Mouse (Mus musculus) forebrain, embryonic 15.5 days (tissue): Measurements from ENCODE around the gene Atp13a3. TPM values are rescaled to one million over a fixed set of nuclear protein-coding genes. Genes with fewer than 3 reads are reported as not detected.
A peak's percentile ranks its signal among the peaks of the same experiment; 100 is the strongest.

Experiments used
- ATAC-seq: fragments of 200-750 bp; cut with Nextera tagmentation; replicated peaks from 2 replicates; pipeline ENCODE4 v1.8.0; 2017; ENCODE audit warnings: mild to moderate bottlenecking, moderate TSS enrichment, moderate library complexity
- H3K27ac ChIP-seq: fragments of 300-500 bp; sonication (generic); replicated peaks from 2 replicates; pipeline ENCODE4 v1.5.1; 2015; ENCODE audit warnings: mild to moderate bottlenecking, inconsistent platforms
- H3K27me3 ChIP-seq: fragments of 300-500 bp; sonication (generic); 2 replicates; pipeline ENCODE4 v1.6.1; 2015; ENCODE audit warnings: inconsistent platforms
- H3K36me3 ChIP-seq: fragments of 300-500 bp; sonication (generic); 2 replicates; pipeline ENCODE4 v1.6.1; 2015; ENCODE audit warnings: mild to moderate bottlenecking, inconsistent platforms
- H3K4me1 ChIP-seq: fragments of 300-500 bp; sonication (generic); 2 replicates; pipeline ENCODE4 v1.6.1; 2015; ENCODE audit warnings: inconsistent platforms
- H3K4me2 ChIP-seq: fragments of 300-500 bp; sonication (generic); replicated peaks from 2 replicates; pipeline ENCODE4 v1.6.1; 2015; ENCODE audit warnings: mild to moderate bottlenecking, inconsistent platforms
- H3K4me3 ChIP-seq: fragments of 300-500 bp; sonication (generic); 2 replicates; pipeline ENCODE4 v1.5.1; 2015; ENCODE audit warnings: mild to moderate bottlenecking, inconsistent platforms
- H3K9ac ChIP-seq: fragments of 300-500 bp; sonication (generic); replicated peaks from 2 replicates; pipeline ENCODE4 v1.6.1; 2015; ENCODE audit warnings: mild to moderate bottlenecking, inconsistent platforms
- H3K9me3 ChIP-seq: fragments of 300-500 bp; sonication (generic); 2 replicates; pipeline ENCODE4 v1.6.1; 2016; ENCODE audit warnings: inconsistent platforms
- WGBS: fragments of 180-500 bp; shearing (Covaris S2); methylation state at CpG from one replicate; pipeline ENCODE4 v1.1.7; 2015; ENCODE audit warnings: mixed read lengths; 5-methylcytosine and 5-hydroxymethylcytosine counted together
- polyA plus RNA-seq: library from polyadenylated mRNA; unstranded; fragments of >200 nt; fragmentation: Nextera tagmentation; extraction: Ambion mirVana; gene quantifications from 2 replicates; pipeline ENCODE4 v1.2.1, GENCODE M21; 2015

Atp13a3 gene
- polyA plus RNA-seq, 1 experiment from 2014 or later: 9.2 TPM

DNA sequence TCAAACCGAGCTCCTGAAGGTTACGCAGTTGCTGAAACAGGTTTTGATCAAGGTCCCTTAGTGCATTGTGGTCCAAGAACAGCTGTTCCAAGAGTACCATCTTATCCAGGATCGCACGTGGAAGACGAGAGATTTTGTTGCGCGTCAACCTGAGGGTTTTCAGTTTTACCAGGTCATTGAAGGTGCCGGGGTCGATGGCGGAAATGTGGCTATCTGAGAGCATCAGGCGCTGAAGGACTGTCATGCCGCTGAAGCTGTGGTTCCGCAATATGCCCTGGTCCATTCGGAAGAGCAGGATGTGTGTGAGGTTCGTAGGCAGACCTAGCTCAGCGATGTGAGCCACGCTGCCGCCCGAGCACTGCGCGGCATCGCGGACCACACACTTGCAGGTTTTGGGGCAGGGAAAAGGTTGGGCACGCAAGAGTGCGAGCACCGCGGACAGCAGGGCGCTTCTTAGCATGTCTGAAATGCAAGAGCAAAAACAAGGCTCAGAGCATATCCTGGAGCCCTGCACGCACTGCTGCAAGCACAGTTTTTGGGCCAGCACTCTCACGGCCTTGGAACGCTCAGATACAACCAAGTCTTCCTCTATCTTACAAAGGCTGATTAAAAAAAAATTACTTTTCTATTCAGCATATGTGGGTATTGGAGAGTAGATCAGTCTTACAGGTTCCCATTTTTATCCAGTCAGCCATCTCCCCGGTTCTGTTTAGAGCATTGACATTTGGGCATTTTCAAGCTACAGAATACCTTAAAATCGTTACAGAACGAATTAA lies 96.2 kb downstream of the Atp13a3 start:
- no peak overlapping the region for H3K27ac ChIP-seq
- peak overlapping the region; percentile 68 for H3K4me3 ChIP-seq
- no peaks in the 10 kb centered on the region for H3K9me3 ChIP-seq
- no peaks in the 10 kb centered on the region for H3K36me3 ChIP-seq
- no peak for ATAC-seq
- 4% methylated on average over 34 of the region's 34 CpGs for WGBS
- H3K4me2 ChIP-seq: peak overlapping the region; percentile 91
- peaks cover 18% of the 10 kb centered on the region for H3K4me1 ChIP-seq
- H3K9ac ChIP-seq: peak overlapping the region; percentile 56; the same call in 1 of the 2 replicates
- peaks cover 38% of the 10 kb centered on the region for H3K27me3 ChIP-seq

DNA sequence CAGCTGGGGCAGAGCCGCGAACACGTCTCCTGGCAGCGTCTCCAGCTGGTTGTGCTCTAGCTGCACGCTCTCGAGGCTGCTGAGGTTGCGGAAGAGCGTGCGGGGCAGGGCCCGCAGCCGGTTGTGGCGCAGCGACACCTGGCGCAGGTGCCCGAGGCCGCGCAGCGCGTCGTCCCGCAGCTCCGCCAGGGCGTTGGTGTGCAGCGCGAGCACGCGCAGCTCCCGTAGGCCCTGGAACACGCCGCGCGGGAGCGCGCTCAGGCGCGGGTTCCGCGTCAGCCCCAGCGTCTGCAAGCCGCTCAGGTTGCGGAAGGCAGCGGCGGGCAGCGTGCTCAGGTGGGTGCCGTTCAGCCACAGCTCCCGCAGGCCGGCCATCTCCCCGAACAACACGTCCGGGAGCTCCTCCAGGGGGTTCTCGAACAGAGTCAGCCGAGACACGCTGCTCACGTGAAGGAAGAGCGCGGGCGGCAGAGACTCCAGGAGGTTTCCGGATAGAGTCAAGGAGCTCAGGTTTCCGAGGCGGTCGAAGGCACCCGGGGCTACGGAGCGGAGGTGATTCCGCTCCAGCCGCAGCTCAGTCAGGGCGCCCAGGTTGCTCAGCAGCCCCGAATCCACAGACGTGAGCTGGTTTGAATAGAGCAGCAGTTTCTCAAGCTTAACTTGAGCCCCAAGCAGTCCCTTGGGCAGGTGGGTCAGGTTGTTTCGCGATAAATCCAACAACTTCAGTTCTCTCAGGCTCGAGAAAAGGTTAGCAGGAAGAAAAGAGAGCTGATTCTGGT lies 97.0 kb downstream of the Atp13a3 start:
- peak overlapping the region; percentile 91 for H3K4me2 ChIP-seq
- ATAC-seq: peak; percentile 81
- peaks cover 38% of the 10 kb centered on the region for H3K27me3 ChIP-seq
- H3K9ac ChIP-seq: peak overlapping the region; percentile 56
- H3K4me3 ChIP-seq: peak overlapping the region; percentile 68
- H3K4me1 ChIP-seq: peaks cover 18% of the 10 kb centered on the region
- no peaks in the 10 kb centered on the region for H3K9me3 ChIP-seq
- H3K27ac ChIP-seq: no peak overlapping the region
- WGBS: under 1% methylated on average over 72 of the region's 72 CpGs
- H3K36me3 ChIP-seq: no peaks in the 10 kb centered on the region

DNA sequence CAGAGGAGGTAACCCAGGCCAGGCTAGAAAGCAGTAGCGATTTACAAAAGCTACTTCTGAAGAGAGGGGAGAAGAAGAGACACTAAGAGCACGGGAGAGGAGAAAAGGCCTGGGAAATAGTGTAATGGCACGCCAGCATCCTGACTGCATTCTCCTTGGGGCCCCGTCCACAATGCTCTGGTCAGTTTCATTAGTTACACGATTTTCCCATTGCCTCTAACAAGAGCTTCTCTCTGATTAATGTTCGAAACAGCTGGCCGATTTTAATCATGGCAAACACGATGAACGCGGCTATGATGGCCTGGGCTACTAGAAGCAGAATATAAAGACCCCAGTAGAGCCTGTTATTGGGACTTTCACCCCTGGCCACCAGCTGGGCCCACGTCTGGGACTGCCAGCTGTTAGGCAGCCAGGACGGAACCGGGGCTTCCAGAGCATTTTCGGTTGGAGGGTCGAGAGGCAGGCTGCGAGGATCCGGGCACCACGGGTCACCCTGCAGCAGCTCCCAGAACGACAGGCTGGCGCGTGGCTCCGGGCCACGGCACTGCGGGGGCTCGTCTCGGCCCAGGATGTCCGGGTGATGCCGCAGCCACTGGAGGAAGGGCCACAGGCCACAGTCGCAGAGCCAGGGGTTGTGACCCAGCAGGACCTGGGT lies 97.7 kb downstream of the Atp13a3 start:
- H3K36me3 ChIP-seq: no peaks in the 10 kb centered on the region
- no peak overlapping the region for H3K27ac ChIP-seq
- no peaks in the 10 kb centered on the region for H3K9me3 ChIP-seq
- peaks cover 38% of the 10 kb centered on the region for H3K27me3 ChIP-seq
- 14% methylated on average over 29 of the region's 29 CpGs for WGBS
- peaks cover 18% of the 10 kb centered on the region for H3K4me1 ChIP-seq
- peak overlapping the region; percentile 68 for H3K4me3 ChIP-seq
- peak overlapping the region; percentile 56 for H3K9ac ChIP-seq
- ATAC-seq: peak; percentile 35
- H3K4me2 ChIP-seq: peak overlapping the region; percentile 91

DNA sequence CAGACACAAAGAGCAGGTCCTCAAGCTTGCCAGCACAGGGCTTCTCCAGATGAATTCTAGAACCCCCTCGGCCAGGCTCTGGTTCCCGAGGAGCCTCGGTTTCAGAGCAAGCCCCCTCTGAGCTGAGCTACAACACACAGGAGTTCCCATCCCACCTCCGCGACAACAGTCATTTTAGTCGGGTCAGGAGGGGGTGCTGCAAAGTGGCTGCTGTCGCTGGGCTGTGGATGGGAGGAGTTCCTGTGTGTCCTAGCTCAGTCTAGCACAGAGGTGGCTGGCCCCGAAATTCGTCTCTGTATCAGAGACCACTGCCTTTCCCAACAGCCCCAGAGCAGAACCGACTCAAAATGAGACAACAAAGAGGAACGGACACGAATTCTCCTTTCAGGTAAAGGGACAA lies 98.5 kb downstream of the Atp13a3 start:
- no peak overlapping the region for H3K9ac ChIP-seq
- H3K9me3 ChIP-seq: no peaks in the 10 kb centered on the region
- peaks cover 18% of the 10 kb centered on the region for H3K4me1 ChIP-seq
- H3K4me2 ChIP-seq: no peak overlapping the region
- H3K27me3 ChIP-seq: peaks cover 38% of the 10 kb centered on the region
- no peak for ATAC-seq
- H3K4me3 ChIP-seq: no peak overlapping the region
- H3K27ac ChIP-seq: no peak overlapping the region
- no peaks in the 10 kb centered on the region for H3K36me3 ChIP-seq
- 56% methylated on average over 12 of the region's 12 CpGs for WGBS

DNA sequence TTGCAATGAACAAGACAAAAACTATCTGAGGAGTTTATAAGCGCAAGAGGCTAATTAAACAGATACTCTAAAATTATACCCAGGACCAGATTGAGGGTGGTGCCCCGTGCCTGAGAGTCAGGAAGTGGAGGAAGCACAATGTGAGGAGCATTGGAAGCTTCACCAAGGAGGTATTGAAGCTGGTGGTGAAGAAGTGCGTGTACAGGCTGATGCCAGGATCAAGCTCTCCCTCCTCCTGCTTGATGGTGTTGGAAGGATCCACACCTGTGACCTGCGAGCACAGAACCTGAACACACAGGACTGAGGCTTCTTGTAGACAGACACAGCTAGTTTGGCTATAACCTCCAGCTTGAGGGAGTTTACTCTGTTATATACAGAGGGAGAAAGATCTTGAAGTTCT lies 99.7 kb downstream of the Atp13a3 start:
- H3K9me3 ChIP-seq: no peaks in the 10 kb centered on the region
- ATAC-seq: no peak

DNA sequence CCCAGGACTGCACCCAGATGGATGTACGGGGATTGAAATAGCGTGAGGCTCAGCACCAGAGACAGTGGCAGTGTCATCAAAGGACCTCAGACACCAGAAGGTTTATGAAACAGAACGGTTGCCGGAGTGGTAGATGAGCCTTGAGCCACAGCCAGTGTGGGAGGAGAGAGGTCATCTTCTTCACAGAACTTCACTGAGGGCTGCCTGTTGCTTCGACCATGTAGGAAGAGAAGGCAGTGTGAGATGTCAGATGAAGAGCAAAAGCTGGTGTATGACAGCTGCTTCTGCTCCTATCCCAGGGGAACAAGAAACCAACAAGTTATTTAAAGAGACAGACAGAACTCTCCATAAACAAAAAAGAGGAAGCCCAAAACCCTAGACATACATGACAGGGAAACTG lies 101.5 kb downstream of the Atp13a3 start:
- no peak overlapping the region for H3K4me2 ChIP-seq
- ATAC-seq: no peak
- H3K27ac ChIP-seq: no peak overlapping the region
- no peak overlapping the region for H3K4me3 ChIP-seq
- 80% methylated on average over 5 of the region's 5 CpGs for WGBS
- peaks cover 12% of the 10 kb centered on the region for H3K4me1 ChIP-seq
- peaks cover 19% of the 10 kb centered on the region for H3K27me3 ChIP-seq
- no peaks in the 10 kb centered on the region for H3K9me3 ChIP-seq
- no peak overlapping the region for H3K9ac ChIP-seq
- no peaks in the 10 kb centered on the region for H3K36me3 ChIP-seq

More for the DNA sequence above, 99.7 kb downstream of the Atp13a3 start:
- no peak overlapping the region for H3K4me2 ChIP-seq
- H3K4me1 ChIP-seq: peaks cover 18% of the 10 kb centered on the region
- peaks cover 36% of the 10 kb centered on the region for H3K27me3 ChIP-seq
- no peak overlapping the region for H3K9ac ChIP-seq
- H3K4me3 ChIP-seq: no peak overlapping the region
- 88% methylated on average over 4 of the region's 4 CpGs for WGBS
- no peaks in the 10 kb centered on the region for H3K36me3 ChIP-seq
- H3K27ac ChIP-seq: no peak overlapping the region

DNA sequence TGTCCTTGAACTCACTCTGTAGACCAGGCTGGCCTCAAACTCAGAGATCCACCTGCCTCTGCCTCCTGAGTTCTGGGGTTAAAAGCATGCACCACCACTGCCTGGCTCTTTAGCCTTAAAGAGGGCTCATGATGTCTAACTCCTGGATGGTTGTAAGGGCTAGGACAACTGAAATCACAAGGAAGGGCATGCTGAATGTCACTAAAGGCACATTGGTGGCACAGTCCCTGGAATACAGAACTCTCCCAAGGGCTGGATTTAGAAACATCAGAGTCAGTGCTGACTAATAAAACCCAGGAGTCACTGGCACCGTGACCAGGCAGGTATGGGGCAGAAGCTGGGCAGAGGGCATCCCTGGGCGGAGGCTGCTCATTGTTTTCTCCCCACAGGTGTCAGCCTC lies 102.4 kb downstream of the Atp13a3 start:
- H3K4me1 ChIP-seq: peaks cover 4% of the 10 kb centered on the region
- H3K27ac ChIP-seq: no peak overlapping the region
- H3K9me3 ChIP-seq: no peaks in the 10 kb centered on the region
- no peak overlapping the region for H3K4me3 ChIP-seq
- H3K9ac ChIP-seq: no peak overlapping the region
- H3K4me2 ChIP-seq: no peak overlapping the region
- peaks cover 14% of the 10 kb centered on the region for H3K27me3 ChIP-seq
- ATAC-seq: no peak
- WGBS: 88% methylated on average over 2 of the region's 2 CpGs
- H3K36me3 ChIP-seq: no peaks in the 10 kb centered on the region

DNA sequence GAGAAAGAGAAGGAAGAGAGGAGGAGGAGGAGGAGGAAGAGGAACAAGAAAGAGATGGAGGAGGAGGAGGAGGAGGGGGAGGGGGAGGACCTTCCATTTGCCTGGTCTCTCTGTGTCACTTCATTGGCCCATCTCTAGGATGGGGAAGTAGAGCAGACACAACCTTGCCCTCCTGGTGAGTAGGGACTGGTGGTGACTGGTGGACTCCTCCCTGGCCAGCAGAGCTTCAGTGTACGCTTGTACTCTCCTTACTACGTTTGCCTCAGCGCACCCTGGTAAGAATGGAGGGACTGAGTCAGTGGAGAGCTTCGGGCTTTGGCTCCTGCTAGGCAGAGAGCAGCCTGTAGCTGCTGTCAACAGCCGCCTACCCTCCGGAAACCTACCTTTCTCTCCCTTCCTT lies 103.1 kb downstream of the Atp13a3 start:
- ATAC-seq: no peak
- Histone ChIP-seq H3K9ac (no peak overlapping the region), H3K27ac (no peak overlapping the region), H3K4me3 (no peak overlapping the region), H3K9me3 (no peaks in the 10 kb centered on the region), H3K4me2 (no peak overlapping the region), H3K36me3 (no peaks in the 10 kb centered on the region), H3K27me3 (peaks cover 6% of the 10 kb centered on the region), H3K4me1 (no peaks in the 10 kb centered on the region)
- 85% methylated on average over 6 of the region's 6 CpGs for WGBS

DNA sequence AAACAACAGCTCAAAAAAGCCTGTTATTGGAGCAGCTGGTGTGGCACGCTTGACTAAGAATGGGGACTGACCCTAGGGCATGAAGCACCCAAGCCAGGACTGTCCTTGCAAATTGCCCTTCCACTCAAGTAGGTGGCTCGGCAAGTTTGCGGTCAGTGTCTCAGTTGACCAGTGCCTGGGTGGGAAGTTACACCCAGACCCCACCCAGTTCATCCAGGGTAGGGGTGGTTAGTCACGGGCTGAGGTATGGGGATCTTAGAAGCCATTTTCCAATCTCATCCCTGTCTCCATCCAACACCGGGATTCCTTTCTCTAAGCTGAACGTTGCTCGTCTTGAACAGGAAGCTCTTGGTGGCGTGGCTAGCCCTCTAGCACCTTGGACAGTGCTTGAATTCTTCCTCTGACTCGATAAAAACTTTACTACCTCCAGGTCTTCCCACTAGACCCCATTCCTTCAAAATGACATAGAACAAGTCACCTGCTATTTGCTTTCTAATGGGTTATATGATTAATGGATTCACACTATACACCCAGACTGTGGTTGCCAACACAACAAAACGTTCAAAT lies 106.0 kb downstream of the Atp13a3 start:
- Histone ChIP-seq H3K9me3 (no peaks in the 10 kb centered on the region), H3K4me3 (no peak overlapping the region), H3K9ac (no peak overlapping the region), H3K4me2 (no peak overlapping the region), H3K27ac (no peak overlapping the region), H3K27me3 (no peaks in the 10 kb centered on the region), H3K36me3 (no peaks in the 10 kb centered on the region), H3K4me1 (no peaks in the 10 kb centered on the region)
- 77% methylated on average over 10 of the region's 10 CpGs for WGBS
- ATAC-seq: no peak

DNA sequence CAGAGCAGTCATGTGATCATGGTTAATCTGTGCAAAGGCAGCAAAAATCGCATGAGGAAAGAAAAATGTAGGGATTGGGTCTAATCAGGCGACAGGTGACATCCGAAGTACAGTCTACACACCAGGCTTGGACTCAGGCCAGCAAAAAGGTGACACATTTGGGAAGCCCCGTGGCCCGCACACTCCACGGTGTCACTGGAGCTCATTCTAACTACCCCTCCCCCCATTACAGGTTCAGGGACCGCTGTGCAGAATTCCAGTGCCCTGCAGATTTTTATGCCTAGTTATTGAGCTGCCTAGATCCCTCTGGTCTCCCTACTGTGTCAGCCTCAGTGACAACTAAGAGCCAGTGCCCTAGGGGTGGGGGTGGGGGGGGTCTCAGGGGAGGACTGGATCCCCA lies 108.3 kb downstream of the Atp13a3 start:
- 87% methylated on average over 7 of the region's 7 CpGs for WGBS
- H3K9ac ChIP-seq: no peak overlapping the region
- ATAC-seq: no peak
- no peak overlapping the region for H3K4me2 ChIP-seq
- no peak overlapping the region for H3K27ac ChIP-seq
- no peaks in the 10 kb centered on the region for H3K27me3 ChIP-seq
- no peaks in the 10 kb centered on the region for H3K9me3 ChIP-seq
- H3K4me1 ChIP-seq: no peaks in the 10 kb centered on the region
- H3K4me3 ChIP-seq: no peak overlapping the region
- H3K36me3 ChIP-seq: no peaks in the 10 kb centered on the region

DNA sequence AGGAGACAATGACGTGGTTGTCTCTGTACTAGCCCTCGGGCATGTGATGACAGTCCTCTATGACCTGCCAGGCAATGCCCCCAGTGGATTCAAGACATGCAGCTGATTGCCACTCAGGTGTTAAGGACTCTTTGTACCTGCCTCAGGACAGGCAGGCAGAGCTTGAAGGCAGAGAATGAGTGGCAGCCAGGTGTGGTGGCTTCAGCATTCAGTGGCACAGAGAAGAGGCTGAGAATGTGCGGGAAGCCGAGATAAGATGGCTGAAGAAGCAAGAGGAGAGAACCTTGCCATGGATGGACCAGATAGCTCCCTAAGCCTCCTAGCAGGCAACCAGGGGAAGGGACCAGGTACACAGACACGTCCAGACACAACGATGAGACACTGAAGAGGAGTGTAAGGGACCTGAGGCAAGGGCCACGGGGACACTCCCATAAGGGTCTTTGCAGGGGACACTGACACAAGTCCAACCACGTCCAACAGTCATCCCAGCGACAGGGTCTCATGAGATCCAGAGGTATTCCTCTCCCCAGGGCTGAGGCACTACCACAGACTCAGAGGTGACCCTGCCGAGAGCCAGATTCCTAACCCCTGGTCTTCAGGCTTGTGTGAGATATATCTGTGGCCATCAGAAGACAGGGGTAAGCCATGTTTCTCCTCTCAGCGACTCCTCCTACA lies 109.0 kb downstream of the Atp13a3 start:
- no peaks in the 10 kb centered on the region for H3K36me3 ChIP-seq
- no peaks in the 10 kb centered on the region for H3K4me1 ChIP-seq
- H3K27ac ChIP-seq: no peak overlapping the region
- H3K4me3 ChIP-seq: no peak overlapping the region
- no peaks in the 10 kb centered on the region for H3K27me3 ChIP-seq
- no peak overlapping the region for H3K9ac ChIP-seq
- WGBS: 87% methylated on average over 11 of the region's 11 CpGs
- no peak overlapping the region for H3K4me2 ChIP-seq
- ATAC-seq: no peak
- H3K9me3 ChIP-seq: no peaks in the 10 kb centered on the region
